Mouse (Mus musculus): ENCODE data around the gene Ern2.

- no peak for TF ChIP-seq CTCF (IDR thresholded peaks at IDR 0.05; ENCODE audit: low read depth, low read length)
- TF ChIP-seq GATA1 (IDR thresholded peaks at IDR 0.05; ENCODE audit: borderline replicate concordance, low read length) = no peak
Observed at GRCm38 (mm10) chr7:122160037-122160436, 26.0 kb downstream of the Ern2 start.
